Mouse (Mus musculus) hindbrain, embryonic 13.5 days (tissue): ENCODE results near the gene Ddc. TPM values are rescaled to one million over a fixed set of nuclear protein-coding genes. Genes with fewer than 3 reads are reported as not detected.

Experiments used
- ATAC-seq: fragments of 200-750 bp; cut with Nextera tagmentation; 2 replicates; pipeline ENCODE4 v1.8.0; 2017; ENCODE audit warnings: moderate TSS enrichment; ENCODE audit not compliant: low FRiP score
- H3K27ac ChIP-seq: fragments of 300-500 bp; sonication (generic); 2 replicates; pipeline ENCODE4 v1.5.1; 2015; ENCODE audit warnings: inconsistent platforms, mild to moderate bottlenecking, moderate library complexity
- H3K27me3 ChIP-seq: fragments of 300-500 bp; sonication (generic); 2 replicates; pipeline ENCODE4 v1.6.1; 2015; ENCODE audit warnings: mild to moderate bottlenecking, inconsistent platforms
- H3K36me3 ChIP-seq: fragments of 300-500 bp; sonication (generic); 2 replicates; pipeline ENCODE4 v1.6.1; 2015; ENCODE audit warnings: mild to moderate bottlenecking, inconsistent platforms
- H3K4me1 ChIP-seq: fragments of 300-500 bp; sonication (generic); replicated peaks from 2 replicates; pipeline ENCODE4 v1.6.1; 2015; ENCODE audit warnings: inconsistent platforms
- H3K4me2 ChIP-seq: fragments of 300-500 bp; sonication (generic); 2 replicates; pipeline ENCODE4 v1.6.1; 2015; ENCODE audit warnings: inconsistent platforms, mild to moderate bottlenecking, moderate library complexity
- H3K4me3 ChIP-seq: fragments of 300-500 bp; sonication (generic); 2 replicates; pipeline ENCODE4 v1.5.1; 2015; ENCODE audit warnings: mild to moderate bottlenecking, inconsistent platforms
- H3K9ac ChIP-seq: fragments of 300-500 bp; sonication (generic); 2 replicates; pipeline ENCODE4 v1.6.1; 2015; ENCODE audit warnings: mild to moderate bottlenecking, inconsistent platforms
- H3K9me3 ChIP-seq: fragments of 300-500 bp; sonication (generic); 2 replicates; pipeline ENCODE4 v1.6.1; 2016; ENCODE audit warnings: inconsistent platforms
- WGBS: fragments of 180-500 bp; shearing (Covaris S2); methylation state at CpG from one replicate; pipeline ENCODE4 v1.1.7; 2015; 5-methylcytosine and 5-hydroxymethylcytosine counted together
- polyA plus RNA-seq: library from polyadenylated mRNA; unstranded; fragments of >200 nt; fragmentation: Nextera tagmentation; extraction: Ambion mirVana; gene quantifications from 2 replicates; pipeline ENCODE4 v1.2.1, GENCODE M21; 2015

Gene Ddc
- polyA plus RNA-seq, 1 experiment from 2014 or later = 5.8 TPM

GRCm38 (mm10) chr11:11881026-11881782, 16.7 kb downstream of the Ddc start:
- no peak overlapping the region for H3K27ac ChIP-seq
- H3K9ac ChIP-seq = no peak overlapping the region
- H3K27me3 ChIP-seq = 0 out of 2 replicates have a peak, but pooled peaks cover under 1% of the 10 kb centered on the region
- no peak for ATAC-seq
- WGBS = 29% methylated on average over 13 of the region's 13 CpGs
- H3K36me3 ChIP-seq = no peaks in the 10 kb centered on the region
- H3K4me1 ChIP-seq = peaks cover 32% of the 10 kb centered on the region
- no peak overlapping the region for H3K4me2 ChIP-seq
- H3K4me3 ChIP-seq = no peak overlapping the region
- H3K9me3 ChIP-seq = no peaks in the 10 kb centered on the region

DNA sequence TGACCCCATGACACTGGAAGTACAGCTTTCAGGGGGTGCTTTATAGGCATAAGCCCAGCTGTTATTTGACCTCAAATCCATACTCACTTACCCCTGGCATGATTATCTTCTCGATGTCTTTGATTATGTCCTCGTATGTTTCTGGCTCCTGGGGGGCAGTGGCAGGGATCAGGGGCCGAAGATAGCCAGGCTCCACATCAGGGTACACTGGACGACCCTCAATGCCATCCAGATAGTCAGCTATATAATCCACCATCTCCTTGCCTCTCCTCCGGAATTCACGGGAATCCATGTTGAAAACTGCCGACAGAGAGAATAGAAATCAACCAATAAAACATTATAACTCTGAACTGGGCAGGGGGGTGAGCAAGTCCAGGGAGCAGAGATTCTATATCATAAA, 17.6 kb downstream of the Ddc start:
- Histone ChIP-seq H3K36me3 (no peaks in the 10 kb centered on the region), H3K4me1 (peaks cover 25% of the 10 kb centered on the region), H3K27ac (no peak overlapping the region), H3K9me3 (no peaks in the 10 kb centered on the region), H3K4me3 (no peak overlapping the region), H3K27me3 (0 out of 2 replicates have a peak, but pooled peaks cover 3% of the 10 kb centered on the region), H3K4me2 (no peak overlapping the region), H3K9ac (no peak overlapping the region)
- 89% methylated on average over 7 of the region's 7 CpGs for WGBS
- ATAC-seq = no peak

DNA sequence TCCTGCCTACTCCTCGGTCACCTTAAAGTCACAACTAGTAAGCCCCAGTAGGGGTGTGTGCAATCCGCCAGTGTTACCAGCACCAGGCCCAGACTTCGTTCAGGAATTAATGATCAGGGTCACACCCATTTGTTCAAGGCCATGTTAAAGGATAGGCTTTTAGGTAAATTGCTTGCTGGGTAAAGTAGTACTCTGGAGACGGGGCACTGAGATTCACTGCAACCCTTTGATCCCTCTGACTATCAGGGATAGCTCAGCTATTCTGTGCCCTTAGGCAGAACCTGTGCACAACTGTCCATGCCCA, 18.3 kb downstream of the Ddc start:
- ATAC-seq = no peak

DNA sequence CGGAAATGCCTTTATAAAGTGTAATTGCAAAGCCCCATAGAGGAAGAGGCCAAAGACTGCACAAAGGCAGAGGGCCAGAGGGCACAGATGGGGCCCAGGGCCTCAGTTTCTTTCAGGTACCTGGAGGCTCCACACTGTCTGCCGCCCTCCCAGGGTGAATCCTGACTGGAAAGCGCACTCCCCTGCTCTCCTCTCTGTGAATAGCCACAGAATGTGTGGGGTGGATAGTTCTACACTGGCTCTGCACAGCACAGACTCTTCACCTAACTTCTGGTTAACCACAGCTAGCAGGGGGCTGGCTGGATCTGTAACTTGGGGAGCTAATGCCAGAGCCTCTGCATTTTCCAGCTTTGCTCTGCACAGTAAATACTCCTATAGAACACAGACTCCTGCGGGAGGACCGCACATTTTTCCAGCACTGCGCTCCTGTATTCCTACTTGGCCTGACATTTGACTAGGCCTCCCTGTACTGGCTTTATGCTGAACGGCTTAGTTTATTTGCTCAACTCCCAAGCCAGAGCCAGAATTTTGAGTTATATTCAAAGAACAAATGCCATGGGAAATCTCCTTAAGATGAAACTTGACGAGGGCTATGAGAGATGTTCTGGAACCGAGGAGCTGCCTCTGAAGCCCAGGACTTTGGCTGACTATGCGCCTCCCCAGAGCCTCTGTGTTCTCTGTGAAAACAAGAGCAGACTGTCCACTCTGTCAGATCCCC, 18.8 kb downstream of the Ddc start:
- no peak for ATAC-seq
- Histone ChIP-seq H3K27ac (peak overlapping the region; percentile 35; the same call in 1 of the 2 replicates), H3K36me3 (no peaks in the 10 kb centered on the region), H3K9me3 (no peaks in the 10 kb centered on the region), H3K4me3 (no peak overlapping the region), H3K4me1 (peaks cover 20% of the 10 kb centered on the region), H3K9ac (no peak overlapping the region), H3K4me2 (no peak overlapping the region), H3K27me3 (0 out of 2 replicates have a peak, but pooled peaks cover 3% of the 10 kb centered on the region)
- 53% methylated on average over 10 of the region's 10 CpGs for WGBS

More for the DNA sequence above, 18.3 kb downstream of the Ddc start:
- Histone ChIP-seq H3K27ac (no peak overlapping the region), H3K4me1 (peaks cover 23% of the 10 kb centered on the region), H3K9me3 (no peaks in the 10 kb centered on the region), H3K9ac (no peak overlapping the region), H3K4me2 (no peak overlapping the region), H3K27me3 (0 out of 2 replicates have a peak, but pooled peaks cover 3% of the 10 kb centered on the region), H3K36me3 (no peaks in the 10 kb centered on the region), H3K4me3 (no peak overlapping the region)
- 69% methylated on average over 4 of the region's 4 CpGs for WGBS

DNA sequence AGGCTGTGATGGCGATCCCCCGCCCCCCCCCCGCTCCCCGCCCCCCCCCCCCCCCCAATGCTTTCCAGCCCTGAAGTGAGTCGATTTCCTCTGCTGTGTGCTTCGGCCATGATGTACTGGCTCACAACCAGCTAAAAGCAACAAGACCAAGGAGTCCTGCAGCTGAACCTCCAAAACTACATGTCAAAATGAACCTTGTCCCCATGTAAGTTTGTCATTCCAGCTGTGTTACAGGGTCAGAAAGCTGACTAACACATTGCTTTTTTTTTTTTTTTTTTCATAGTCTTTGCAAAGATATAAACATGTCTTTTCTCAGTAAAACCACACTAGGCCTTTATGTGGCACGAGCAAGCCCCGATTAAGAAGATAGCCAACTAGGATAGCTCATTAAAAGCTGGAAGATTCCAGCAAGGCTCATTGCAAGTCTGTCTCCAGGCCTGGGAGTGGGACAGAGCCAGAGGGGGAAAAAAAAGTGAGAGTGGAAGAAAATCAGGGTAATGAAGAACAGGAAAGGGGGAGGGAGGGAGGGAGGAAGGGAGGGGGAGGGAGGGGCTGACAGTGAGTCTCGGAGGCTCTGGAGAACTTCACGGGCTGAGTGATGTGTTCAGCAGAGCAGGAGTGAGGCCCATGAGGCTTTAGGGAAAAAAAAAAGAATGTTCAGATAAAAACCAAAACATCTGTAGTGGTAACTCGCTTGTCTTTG, 19.5 kb downstream of the Ddc start:
- no peak overlapping the region for H3K4me3 ChIP-seq
- no peaks in the 10 kb centered on the region for H3K36me3 ChIP-seq
- H3K27ac ChIP-seq = 0 out of 2 replicates have a peak overlapping the region, but pooled peaks have one; percentile 44
- no peak for ATAC-seq
- peaks cover 24% of the 10 kb centered on the region for H3K4me1 ChIP-seq
- H3K9me3 ChIP-seq = no peaks in the 10 kb centered on the region
- 0 out of 2 replicates have a peak, but pooled peaks cover 3% of the 10 kb centered on the region for H3K27me3 ChIP-seq
- no peak overlapping the region for H3K4me2 ChIP-seq
- no peak overlapping the region for H3K9ac ChIP-seq
- WGBS = 15% methylated on average over 11 of the region's 11 CpGs

GRCm38 (mm10) chr11:11877891-11878277, 20.1 kb downstream of the Ddc start:
- Histone ChIP-seq H3K4me1 (peaks cover 29% of the 10 kb centered on the region), H3K4me2 (no peak overlapping the region), H3K36me3 (no peaks in the 10 kb centered on the region), H3K9ac (no peak overlapping the region), H3K9me3 (no peaks in the 10 kb centered on the region), H3K4me3 (no peak overlapping the region), H3K27ac (no peak overlapping the region), H3K27me3 (0 out of 2 replicates have a peak, but pooled peaks cover 3% of the 10 kb centered on the region)
- WGBS = 43% methylated on average over 4 of the region's 4 CpGs
- no peak for ATAC-seq

- H3K4me3 ChIP-seq = no peak overlapping the region
- H3K9me3 ChIP-seq = no peaks in the 10 kb centered on the region
- no peak for ATAC-seq
- 0 out of 2 replicates have a peak, but pooled peaks cover 3% of the 10 kb centered on the region for H3K27me3 ChIP-seq
- H3K9ac ChIP-seq = no peak overlapping the region
- H3K27ac ChIP-seq = no peak overlapping the region
- WGBS = 97% methylated on average over 3 of the region's 3 CpGs
- no peak overlapping the region for H3K4me2 ChIP-seq
- H3K4me1 ChIP-seq = peaks cover 30% of the 10 kb centered on the region
- H3K36me3 ChIP-seq = no peaks in the 10 kb centered on the region
Measured at GRCm38 (mm10) chr11:11876366-11876765, 21.6 kb downstream of the Ddc start.

GRCm38 (mm10) chr11:11875230-11875629, 22.7 kb downstream of the Ddc start:
- Histone ChIP-seq H3K27me3 (0 out of 2 replicates have a peak, but pooled peaks cover 3% of the 10 kb centered on the region), H3K36me3 (no peaks in the 10 kb centered on the region), H3K4me3 (no peak overlapping the region), H3K4me1 (peaks cover 26% of the 10 kb centered on the region), H3K9me3 (no peaks in the 10 kb centered on the region), H3K9ac (no peak overlapping the region), H3K27ac (no peak overlapping the region), H3K4me2 (no peak overlapping the region)
- 90% methylated on average over 2 of the region's 2 CpGs for WGBS
- no peak for ATAC-seq

DNA sequence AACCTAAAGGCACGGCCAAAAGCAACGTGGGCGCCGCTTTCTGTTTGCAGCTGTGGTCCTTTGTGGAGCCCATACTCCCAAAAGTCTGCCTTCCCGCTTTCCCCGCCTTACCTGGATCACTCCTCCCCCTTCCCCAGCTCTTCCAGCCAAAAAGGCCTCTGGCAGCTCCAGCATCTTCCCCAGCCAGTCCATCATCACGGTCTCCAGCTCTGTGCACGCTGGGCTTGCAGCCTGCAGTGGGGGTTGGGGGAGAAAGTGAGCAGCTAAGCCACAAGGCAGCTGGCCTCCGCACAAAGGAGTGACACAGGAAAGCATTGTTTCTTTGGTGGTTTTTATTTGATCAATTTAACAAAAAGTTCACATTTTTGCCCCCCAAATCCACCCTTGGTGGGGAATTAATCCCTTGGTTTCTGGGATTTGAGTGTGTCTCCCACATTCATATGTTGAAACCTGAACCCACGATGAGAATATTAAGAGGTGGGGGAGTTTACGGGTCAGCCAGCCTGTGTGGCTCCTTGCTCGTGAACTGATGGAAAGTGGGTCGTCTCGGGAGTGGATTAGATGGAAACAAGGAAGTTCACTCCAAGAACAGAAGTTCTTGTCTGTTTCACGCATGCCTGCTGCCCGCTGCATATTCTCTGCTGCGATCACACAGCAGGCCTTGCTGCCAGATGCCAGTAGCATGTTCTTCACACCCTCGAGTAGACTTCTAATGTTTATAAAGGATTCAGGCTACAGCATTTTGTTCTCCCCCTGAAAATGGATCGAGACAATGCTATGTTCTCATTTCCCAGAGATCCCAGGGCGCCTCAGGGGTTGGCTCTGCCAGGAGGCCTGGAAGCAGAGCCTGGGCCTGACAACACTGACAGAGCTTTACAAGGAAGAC, 24.7 kb downstream of the Ddc start:
- WGBS = 52% methylated on average over 20 of the region's 20 CpGs
- no peak for ATAC-seq
- no peaks in the 10 kb centered on the region for H3K9me3 ChIP-seq
- 0 out of 2 replicates have a peak, but pooled peaks cover 3% of the 10 kb centered on the region for H3K27me3 ChIP-seq
- H3K4me1 ChIP-seq = peaks cover 15% of the 10 kb centered on the region
- peak overlapping the region; percentile 30; the same call in 1 of the 2 replicates for H3K27ac ChIP-seq
- no peaks in the 10 kb centered on the region for H3K36me3 ChIP-seq
- no peak overlapping the region for H3K4me2 ChIP-seq
- H3K9ac ChIP-seq = no peak overlapping the region
- H3K4me3 ChIP-seq = no peak overlapping the region

GRCm38 (mm10) chr11:11872140-11872795, 25.7 kb downstream of the Ddc start:
- Histone ChIP-seq H3K9ac (no peak overlapping the region), H3K4me1 (peaks cover 20% of the 10 kb centered on the region), H3K36me3 (no peaks in the 10 kb centered on the region), H3K9me3 (no peaks in the 10 kb centered on the region), H3K27ac (no peak overlapping the region), H3K4me3 (no peak overlapping the region), H3K27me3 (0 out of 2 replicates have a peak, but pooled peaks cover 3% of the 10 kb centered on the region), H3K4me2 (no peak overlapping the region)
- ATAC-seq = no peak
- WGBS = 70% methylated on average over 3 of the region's 3 CpGs

DNA sequence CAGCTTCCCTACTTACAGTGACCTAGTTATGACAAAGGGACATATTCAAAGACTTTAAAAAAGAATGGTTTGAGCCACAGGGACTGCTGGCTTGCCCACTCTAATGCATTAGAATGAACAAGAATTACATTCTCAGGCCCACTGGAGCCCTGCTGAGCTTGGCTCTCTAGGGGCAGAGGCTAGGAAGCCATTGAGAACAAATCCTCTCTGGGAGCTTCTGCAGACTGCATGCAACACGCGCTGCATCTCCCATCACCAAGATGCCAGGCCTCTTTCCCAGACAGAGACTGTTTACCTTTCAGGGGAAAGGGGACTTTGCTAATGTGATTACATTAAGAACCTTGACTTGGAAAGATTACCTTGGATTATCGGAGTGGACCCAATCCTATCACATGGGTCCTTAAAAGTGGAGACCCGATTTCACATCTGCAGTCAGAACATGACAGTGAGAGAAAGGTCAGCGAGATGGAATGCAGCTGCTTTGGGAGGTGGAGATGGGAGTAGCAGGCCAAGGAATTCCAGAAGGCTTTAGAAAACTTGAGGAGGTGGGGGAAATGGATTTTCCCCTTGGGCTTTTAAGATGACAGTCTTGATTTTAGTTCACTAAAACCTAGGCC, 26.6 kb downstream of the Ddc start:
- WGBS = 54% methylated on average over 5 of the region's 5 CpGs
- H3K4me2 ChIP-seq = no peak overlapping the region
- H3K4me1 ChIP-seq = peaks cover 20% of the 10 kb centered on the region
- no peak for ATAC-seq
- no peaks in the 10 kb centered on the region for H3K9me3 ChIP-seq
- H3K9ac ChIP-seq = no peak overlapping the region
- no peak overlapping the region for H3K27ac ChIP-seq
- no peaks in the 10 kb centered on the region for H3K36me3 ChIP-seq
- 0 out of 2 replicates have a peak, but pooled peaks cover 3% of the 10 kb centered on the region for H3K27me3 ChIP-seq
- H3K4me3 ChIP-seq = no peak overlapping the region
